Mouse (Mus musculus) fibroblast of lung, adult 2 months (primary cell): Measurements from ENCODE around the gene Man1a.

Experiments
- DNase-seq: peaks from one replicate; pipeline ENCODE4 v3.0.0-alpha.2; 2011; ENCODE audit warnings: low read depth

Man1a gene

GRCm38 (mm10) chr10:54014116-54014758, 62.2 kb downstream of the Man1a start:
- DNase-seq, result no peak

- DNase-seq, result no peak
These were observed 63.1 kb downstream of the Man1a start for GRCm38 (mm10) chr10:54013143-54013791.

GRCm38 (mm10) chr10:54009154-54009553, 67.3 kb downstream of the Man1a start:
- DNase-seq, result no peak

GRCm38 (mm10) chr10:54006868-54007267, 69.5 kb downstream of the Man1a start:
- no peak for DNase-seq

GRCm38 (mm10) chr10:54005847-54006246, 70.6 kb downstream of the Man1a start:
- DNase-seq, result no peak

GRCm38 (mm10) chr10:54002936-54003335, 73.5 kb downstream of the Man1a start:
- DNase-seq, result no peak

GRCm38 (mm10) chr10:53997301-53997700, 79.1 kb downstream of the Man1a start:
- DNase-seq, result no peak

GRCm38 (mm10) chr10:53996216-53996615, 80.2 kb downstream of the Man1a start:
- no peak for DNase-seq

GRCm38 (mm10) chr10:53994591-53994990, 81.8 kb downstream of the Man1a start:
- DNase-seq, result no peak

GRCm38 (mm10) chr10:53990434-53990833, 86.0 kb downstream of the Man1a start:
- no peak for DNase-seq

- no peak for DNase-seq
These were observed 91.5 kb downstream of the Man1a start for GRCm38 (mm10) chr10:53984894-53985293.

- DNase-seq, result no peak
These were observed 92.3 kb downstream of the Man1a start for GRCm38 (mm10) chr10:53984086-53984485.

- no peak for DNase-seq
These were observed 97.8 kb downstream of the Man1a start for GRCm38 (mm10) chr10:53978647-53979046.

- DNase-seq, result no peak
These were observed 102.2 kb downstream of the Man1a start for GRCm38 (mm10) chr10:53974180-53974579.

- DNase-seq, result no peak
These were observed 116.7 kb downstream of the Man1a start for GRCm38 (mm10) chr10:53959759-53960158.

GRCm38 (mm10) chr10:53941597-53941996, 134.8 kb downstream of the Man1a start:
- no peak for DNase-seq

- no peak for DNase-seq
These were observed 138.2 kb downstream of the Man1a start for GRCm38 (mm10) chr10:53938199-53938598.

- no peak for DNase-seq
These were observed 140.3 kb downstream of the Man1a start for GRCm38 (mm10) chr10:53936078-53936477.

GRCm38 (mm10) chr10:53929722-53930500, 146.5 kb downstream of the Man1a start:
- DNase-seq, result no peak

- DNase-seq, result no peak
These were observed 148.5 kb downstream of the Man1a start for GRCm38 (mm10) chr10:53927904-53928303.

GRCm38 (mm10) chr10:53925456-53925855, 151.0 kb downstream of the Man1a start:
- DNase-seq, result no peak

GRCm38 (mm10) chr10:53922236-53922635, 154.2 kb downstream of the Man1a start:
- DNase-seq, result no peak

- DNase-seq, result no peak
These were observed 158.9 kb downstream of the Man1a start for GRCm38 (mm10) chr10:53917517-53917916.
